Mouse (Mus musculus) forebrain, embryonic 13.5 days (tissue): ENCODE measurements at regions not wholly inside any gene's neighbourhood (a gene's known extent, or its start where the extent isn't known, plus 50 kb on each side); places are given as distances from the start of the nearest gene placed in this dataset.
"Not testable (repeated sequence)": the region's sequence is repeated elsewhere in the genome, so short reads cannot be mapped to it uniquely, and the experiment has no call there.

Experiments used
- ATAC-seq: fragments of 200-750 bp; cut with Nextera tagmentation; 2 replicates; pipeline ENCODE4 v1.8.0; 2017
- H3K27ac ChIP-seq: fragments of 300-500 bp; sonication (generic); 2 replicates; pipeline ENCODE4 v1.5.1; 2015; ENCODE audit warnings: inconsistent platforms, mild to moderate bottlenecking, moderate library complexity
- H3K27me3 ChIP-seq: fragments of 300-500 bp; sonication (generic); 2 replicates; pipeline ENCODE4 v1.6.1; 2015; ENCODE audit warnings: mild to moderate bottlenecking, inconsistent platforms
- H3K36me3 ChIP-seq: fragments of 300-500 bp; sonication (generic); 2 replicates; pipeline ENCODE4 v1.6.1; 2015; ENCODE audit warnings: mild to moderate bottlenecking, inconsistent platforms; ENCODE audit not compliant: poor library complexity, severe bottlenecking
- H3K4me1 ChIP-seq: fragments of 300-500 bp; sonication (generic); 2 replicates; pipeline ENCODE4 v1.6.1; 2015; ENCODE audit warnings: inconsistent platforms
- H3K4me2 ChIP-seq: fragments of 300-500 bp; sonication (generic); 2 replicates; pipeline ENCODE4 v1.6.1; 2015; ENCODE audit warnings: inconsistent platforms, mild to moderate bottlenecking, moderate library complexity
- H3K4me3 ChIP-seq: fragments of 300-500 bp; sonication (generic); 2 replicates; pipeline ENCODE4 v1.5.1; 2015; ENCODE audit warnings: mild to moderate bottlenecking, inconsistent platforms
- H3K9ac ChIP-seq: fragments of 300-500 bp; sonication (generic); 2 replicates; pipeline ENCODE4 v1.6.1; 2015; ENCODE audit warnings: mild to moderate bottlenecking, inconsistent platforms
- H3K9me3 ChIP-seq: fragments of 300-500 bp; sonication (generic); replicated peaks from 2 replicates; pipeline ENCODE4 v1.6.1; 2016; ENCODE audit warnings: inconsistent platforms
- WGBS: fragments of 180-500 bp; shearing (Covaris S2); methylation state at CpG from one replicate; pipeline ENCODE4 v1.1.7; 2015; 5-methylcytosine and 5-hydroxymethylcytosine counted together

- no peaks in the 10 kb centered on the region for H3K27me3 ChIP-seq
- no peak overlapping the region for H3K4me2 ChIP-seq
- WGBS: 64% methylated on average over 1 of the region's 1 CpGs
- H3K27ac ChIP-seq: no peak overlapping the region
- H3K36me3 ChIP-seq: no peaks in the 10 kb centered on the region
- ATAC-seq: no peak
- H3K9ac ChIP-seq: no peak overlapping the region
- H3K9me3 ChIP-seq: no peaks in the 10 kb centered on the region
- no peak overlapping the region for H3K4me3 ChIP-seq
- H3K4me1 ChIP-seq: no peaks in the 10 kb centered on the region
Observed at GRCm38 (mm10) chr10:112635199-112635598, 293.6 kb downstream of the Atxn7l3b start.

- Histone ChIP-seq H3K4me2 (no peak overlapping the region), H3K27me3 (no peaks in the 10 kb centered on the region), H3K4me3 (no peak overlapping the region), H3K9me3 (no peaks in the 10 kb centered on the region), H3K9ac (no peak overlapping the region), H3K27ac (no peak overlapping the region), H3K4me1 (no peaks in the 10 kb centered on the region), H3K36me3 (no peaks in the 10 kb centered on the region)
- 90% methylated on average over 2 of the region's 2 CpGs for WGBS
- ATAC-seq: no peak
Observed at GRCm38 (mm10) chr10:112636574-112636973, 292.2 kb downstream of the Atxn7l3b start.

GRCm38 (mm10) chr10:112640551-112640950, 288.2 kb downstream of the Atxn7l3b start:
- not testable (repeated sequence) for H3K27ac ChIP-seq, H3K36me3 ChIP-seq, H3K9ac ChIP-seq, H3K9me3 ChIP-seq, H3K4me2 ChIP-seq, ATAC-seq, H3K4me1 ChIP-seq, H3K27me3 ChIP-seq, H3K4me3 ChIP-seq
- 90% methylated on average over 1 of the region's 1 CpGs for WGBS

- Histone ChIP-seq H3K4me2 (no peak overlapping the region), H3K27me3 (no peaks in the 10 kb centered on the region), H3K27ac (no peak overlapping the region), H3K4me1 (no peaks in the 10 kb centered on the region), H3K9me3 (no peaks in the 10 kb centered on the region), H3K4me3 (no peak overlapping the region), H3K36me3 (no peaks in the 10 kb centered on the region), H3K9ac (no peak overlapping the region)
- no peak for ATAC-seq
- WGBS: 95% methylated on average over 3 of the region's 3 CpGs
Observed at GRCm38 (mm10) chr10:112648986-112649385, 279.8 kb downstream of the Atxn7l3b start.
